Mouse (Mus musculus) heart, postnatal 0 days (tissue): ENCODE data around the gene Ksr2. TPM values are rescaled to one million over a fixed set of nuclear protein-coding genes. Genes with fewer than 3 reads are reported as not detected.
"Not testable (repeated sequence)": the region's sequence is repeated elsewhere in the genome, so short reads cannot be mapped to it uniquely, and the experiment has no call there.

Experiments used
- ATAC-seq: fragments of 200-750 bp; cut with Nextera tagmentation; 2 replicates; pipeline ENCODE4 v1.8.0; 2017; ENCODE audit warnings: low read depth, moderate number of reproducible peaks, moderate library complexity; ENCODE audit not compliant: insufficient read depth
- DNase-seq: peaks from one replicate; pipeline ENCODE4 v3.0.0-alpha.2; 2016; ENCODE audit warnings: low spot score
- H3K27ac ChIP-seq: fragments of 300-500 bp; sonication (generic); 2 replicates; pipeline ENCODE4 v1.5.1; 2014; ENCODE audit warnings: low read depth, mild to moderate bottlenecking
- H3K27me3 ChIP-seq: fragments of 300-500 bp; sonication (generic); 2 replicates; pipeline ENCODE4 v1.6.1; 2014; ENCODE audit warnings: low read length, mixed read lengths; ENCODE audit not compliant: control insufficient read depth, insufficient read depth
- H3K36me3 ChIP-seq: fragments of 300-500 bp; sonication (generic); replicated peaks from 2 replicates; pipeline ENCODE4 v1.6.1; 2014; ENCODE audit warnings: low read length, mixed read lengths; ENCODE audit not compliant: control insufficient read depth, insufficient read depth
- H3K4me1 ChIP-seq: fragments of 300-500 bp; sonication (generic); 2 replicates; pipeline ENCODE4 v1.6.1; 2014; ENCODE audit warnings: antibody characterized with exemption; ENCODE audit not compliant: control insufficient read depth, insufficient read depth
- H3K4me2 ChIP-seq: fragments of 300-500 bp; sonication (generic); 2 replicates; pipeline ENCODE4 v1.6.1; 2014; ENCODE audit warnings: low read depth, mild to moderate bottlenecking, low read length, moderate library complexity
- H3K4me3 ChIP-seq: fragments of 300-500 bp; sonication (generic); 2 replicates; pipeline ENCODE4 v1.5.1; 2014; ENCODE audit warnings: low read depth, low read length
- H3K9ac ChIP-seq: fragments of 300-500 bp; sonication (generic); replicated peaks from 2 replicates; pipeline ENCODE4 v1.6.1; 2014; ENCODE audit warnings: low read depth, low read length, mixed read lengths
- H3K9me3 ChIP-seq: fragments of 300-500 bp; sonication (generic); replicated peaks from 2 replicates; pipeline ENCODE4 v1.6.1; 2016; ENCODE audit warnings: low read length; ENCODE audit not compliant: control insufficient read depth
- CTCF ChIP-seq: IDR thresholded peaks from 2 replicates; pipeline ENCODE4 v1.5.1; 2016; ENCODE audit warnings: antibody characterized with exemption, control low read depth, low read depth
- EP300 ChIP-seq: IDR thresholded peaks from 2 replicates; pipeline ENCODE4 v1.6.1; 2016; ENCODE audit warnings: antibody characterized with exemption, low read depth
- WGBS: fragments of 180-500 bp; shearing (Covaris S2); extraction: QIAGEN DNeasy Blood & Tissue Kit; methylation state at CpG from one replicate; pipeline ENCODE4 v1.1.7; 2014; 5-methylcytosine and 5-hydroxymethylcytosine counted together
- polyA plus RNA-seq: library from polyadenylated mRNA; unstranded; fragments of >200 nt; fragmentation: Nextera tagmentation; extraction: Ambion mirVana; gene quantifications from 2 replicates; pipeline ENCODE4 v1.2.1, GENCODE M21; 2015
- total RNA-seq: library from RNA; depleted of rRNA; stranded (reverse); fragments of >200 nt; gene quantifications from 2 replicates; pipeline ENCODE4 v1.2.3, GENCODE M21; 2014; ENCODE audit warnings: low replicate concordance

The Ksr2 gene
- total and polyA plus RNA-seq, 2 experiments from 2014 or later: under 0.01 TPM; not detected in 1

DNA sequence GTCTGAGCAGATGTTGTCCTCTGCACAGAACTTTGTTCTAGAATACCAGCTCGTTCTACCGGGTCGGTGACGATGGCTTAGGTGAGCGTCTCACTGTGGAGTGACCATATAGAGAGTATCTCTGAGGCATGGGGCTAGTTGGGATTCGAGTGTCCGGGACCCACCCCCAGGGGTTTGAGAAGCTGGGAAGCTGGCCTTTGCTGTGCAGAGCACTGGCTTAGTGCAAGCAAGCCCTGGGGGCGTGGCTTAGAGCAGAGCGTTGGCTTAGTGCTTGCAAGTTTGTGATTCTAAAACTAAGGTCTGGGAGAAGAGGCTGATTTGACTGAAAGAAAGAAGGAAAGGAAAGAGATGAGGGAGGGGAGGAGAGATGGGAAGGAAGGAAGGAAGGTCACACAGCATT is 188.2 kb downstream of the Ksr2 start:
- Histone ChIP-seq H3K9ac (no peak overlapping the region), H3K36me3 (no peaks in the 10 kb centered on the region), H3K4me1 (no peaks in the 10 kb centered on the region), H3K27ac (no peak overlapping the region), H3K4me3 (no peak overlapping the region), H3K9me3 (no peaks in the 10 kb centered on the region), H3K4me2 (no peak overlapping the region), H3K27me3 (no peaks in the 10 kb centered on the region)
- TF ChIP-seq EP300 (no peak), CTCF (no peak)
- ATAC-seq: no peak
- WGBS: 62% methylated on average over 9 of the region's 9 CpGs
- DNase-seq: no peak

DNA sequence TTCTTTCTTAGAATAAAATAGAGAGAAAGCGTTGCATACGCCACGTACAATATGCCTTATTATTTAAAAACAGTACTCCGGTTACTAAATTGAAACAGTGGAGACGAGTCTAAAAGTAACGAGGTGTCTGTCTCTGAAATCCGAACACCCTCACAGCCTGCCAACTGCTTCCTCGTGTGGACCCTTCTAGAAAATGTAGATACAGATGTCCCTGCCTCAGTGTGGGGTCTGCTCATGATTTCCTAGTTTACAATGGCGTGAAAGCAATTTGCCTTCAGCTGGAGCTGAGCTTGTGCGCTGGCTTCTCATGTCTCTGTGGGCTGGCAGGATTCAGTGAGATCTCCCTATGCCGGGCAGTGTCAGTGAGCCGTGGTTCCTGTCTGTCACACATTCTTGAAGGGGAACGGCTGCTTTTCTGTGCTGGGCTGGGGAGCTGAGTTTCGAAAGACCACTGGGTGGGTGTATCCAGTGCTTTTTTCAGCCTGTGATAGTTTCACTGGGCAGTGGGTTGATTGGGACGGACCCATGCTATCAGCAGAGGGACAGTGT is 194.0 kb downstream of the Ksr2 start:
- H3K4me3 ChIP-seq: no peak overlapping the region
- no peak for ATAC-seq
- TF ChIP-seq CTCF (no peak), EP300 (no peak)
- no peak overlapping the region for H3K4me2 ChIP-seq
- WGBS: 50% methylated on average over 15 of the region's 15 CpGs
- H3K9me3 ChIP-seq: no peaks in the 10 kb centered on the region
- no peaks in the 10 kb centered on the region for H3K36me3 ChIP-seq
- no peaks in the 10 kb centered on the region for H3K27me3 ChIP-seq
- no peaks in the 10 kb centered on the region for H3K4me1 ChIP-seq
- no peak overlapping the region for H3K9ac ChIP-seq
- no peak overlapping the region for H3K27ac ChIP-seq
- no peak for DNase-seq

DNA sequence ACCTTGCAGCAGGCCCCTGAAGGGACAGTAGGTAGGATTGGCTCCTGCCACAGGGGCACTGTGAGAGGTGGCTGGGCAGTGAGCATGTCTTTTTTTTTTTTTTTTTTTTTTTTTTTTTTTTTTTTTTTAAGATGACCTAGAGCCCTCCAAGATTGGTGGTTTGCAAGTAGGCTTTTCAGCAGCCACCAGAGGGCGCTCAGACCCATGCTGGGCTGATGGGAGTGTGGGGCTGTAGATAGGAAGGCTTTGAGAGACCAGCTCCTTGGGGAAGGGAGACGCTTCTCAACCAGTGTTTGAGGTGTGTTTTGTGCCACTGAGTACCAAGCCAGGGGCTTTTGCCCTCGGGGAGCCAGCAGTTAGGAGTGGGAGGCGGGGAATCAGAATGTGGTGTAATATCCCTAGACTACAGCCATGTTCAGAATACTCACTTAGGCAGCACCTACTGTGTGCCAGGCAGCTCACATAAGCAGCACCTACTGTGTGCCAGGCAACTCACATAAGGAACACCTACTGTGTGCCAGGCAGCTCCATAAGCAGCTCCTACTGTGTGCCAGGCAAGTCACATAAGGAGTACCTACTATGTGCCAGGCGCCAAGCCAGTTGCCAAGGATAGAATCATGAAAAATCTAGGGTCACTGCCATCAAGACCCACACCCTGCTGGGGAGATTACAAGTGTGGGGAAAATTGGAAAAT is 200.7 kb downstream of the Ksr2 start:
- DNase-seq (peak; percentile 61), ATAC-seq (peak; percentile 17; the same call in 1 of the 2 replicates)
- Histone ChIP-seq H3K36me3 (no peaks in the 10 kb centered on the region), H3K9me3 (no peaks in the 10 kb centered on the region), H3K4me3 (no peak overlapping the region), H3K27me3 (no peaks in the 10 kb centered on the region), H3K27ac (no peak overlapping the region), H3K4me2 (no peak overlapping the region), H3K9ac (no peak overlapping the region), H3K4me1 (no peaks in the 10 kb centered on the region)
- WGBS: 26% methylated on average over 5 of the region's 5 CpGs
- peak; percentile 70 for TF ChIP-seq CTCF
- TF ChIP-seq EP300: no peak

DNA sequence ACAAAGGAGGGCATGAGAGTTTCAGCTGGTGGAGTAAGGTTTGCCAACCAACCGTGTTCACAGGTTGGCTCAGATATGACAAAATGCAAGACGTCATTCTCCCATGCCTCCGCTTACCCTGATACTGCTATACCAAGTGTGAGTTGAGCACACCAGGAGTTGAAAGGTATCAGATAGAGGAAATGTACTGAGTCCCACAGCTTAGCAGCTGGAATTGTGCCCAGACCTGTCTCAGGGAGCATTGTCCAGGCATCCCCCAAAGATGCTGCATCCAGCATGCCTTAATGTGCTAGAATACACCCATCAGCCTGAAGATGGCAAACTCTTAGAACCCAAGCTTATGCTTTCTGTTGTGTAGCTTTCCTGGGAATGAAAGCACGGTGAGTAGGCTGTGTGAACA is 206.5 kb downstream of the Ksr2 start:
- 48% methylated on average over 4 of the region's 4 CpGs for WGBS
- no peak for TF ChIP-seq CTCF
- no peak for TF ChIP-seq EP300
- H3K27me3 ChIP-seq: no peaks in the 10 kb centered on the region
- DNase-seq (no peak), ATAC-seq (peak; percentile 33; the same call in 1 of the 2 replicates)
- no peak overlapping the region for H3K9ac ChIP-seq
- H3K36me3 ChIP-seq: no peaks in the 10 kb centered on the region
- no peaks in the 10 kb centered on the region for H3K4me1 ChIP-seq
- no peaks in the 10 kb centered on the region for H3K9me3 ChIP-seq
- H3K27ac ChIP-seq: no peak overlapping the region
- H3K4me2 ChIP-seq: no peak overlapping the region
- no peak overlapping the region for H3K4me3 ChIP-seq

DNA sequence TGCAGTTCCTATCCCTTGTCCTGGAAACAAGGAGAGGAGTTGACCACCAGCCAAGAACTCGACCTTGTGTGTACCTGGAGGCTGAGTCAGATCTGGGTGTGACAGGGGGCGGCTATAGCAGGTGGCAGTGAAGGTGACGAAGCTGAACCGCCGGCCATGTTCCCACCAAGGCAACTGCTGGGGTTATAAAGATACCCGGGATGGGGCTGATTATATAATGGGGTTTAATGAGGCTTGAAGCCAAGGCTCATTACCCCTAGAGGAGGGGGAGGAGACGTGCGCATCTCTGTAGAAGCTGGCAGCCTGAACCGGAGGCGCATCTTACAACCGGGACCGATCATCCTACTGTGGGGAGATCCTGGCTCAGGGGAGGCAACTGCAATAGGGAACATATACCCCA is 208.4 kb downstream of the Ksr2 start:
- H3K9ac ChIP-seq: no peak overlapping the region
- H3K27ac ChIP-seq: no peak overlapping the region
- no peaks in the 10 kb centered on the region for H3K9me3 ChIP-seq
- no peaks in the 10 kb centered on the region for H3K27me3 ChIP-seq
- no peak overlapping the region for H3K4me2 ChIP-seq
- no peaks in the 10 kb centered on the region for H3K36me3 ChIP-seq
- no peaks in the 10 kb centered on the region for H3K4me1 ChIP-seq
- 81% methylated on average over 12 of the region's 12 CpGs for WGBS
- no peak for DNase-seq
- ATAC-seq: no peak
- H3K4me3 ChIP-seq: no peak overlapping the region
- TF ChIP-seq EP300 (no peak), CTCF (no peak)

DNA sequence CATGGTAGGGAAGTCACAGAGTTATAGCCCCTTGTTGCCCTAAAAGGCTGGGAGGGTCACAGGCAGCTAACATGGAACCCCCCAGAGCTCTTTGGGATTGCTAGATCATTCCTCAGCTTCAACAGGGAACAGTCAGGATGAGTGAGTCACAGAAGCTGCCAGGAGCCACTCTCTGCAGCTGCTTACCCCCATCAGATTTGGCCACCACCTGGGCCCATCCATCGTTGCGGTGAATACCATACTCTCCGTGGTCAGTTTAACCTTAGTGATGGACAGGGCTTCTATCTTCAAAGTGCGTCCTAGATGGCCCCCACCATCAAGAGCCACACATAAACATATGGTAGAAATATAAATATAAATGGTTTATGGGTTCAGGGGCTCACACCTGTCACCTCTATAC is 209.4 kb downstream of the Ksr2 start:
- not testable (repeated sequence) for H3K4me2 ChIP-seq, H3K4me3 ChIP-seq, ATAC-seq, H3K27ac ChIP-seq, H3K9ac ChIP-seq, H3K36me3 ChIP-seq, H3K27me3 ChIP-seq, DNase-seq, H3K4me1 ChIP-seq, H3K9me3 ChIP-seq
- WGBS: 95% methylated on average over 4 of the region's 4 CpGs
